ENCODE assay signal across 11 mouse cellular contexts in genomic region chr10:105332856-105333255, GRCm38 (mm10).
"Had no signal": no experiment of that assay in that cellular context is flagged by ENCODE, and none has a peak within 500 bp of the region (broad histone marks: within the 10 kb centered on the region; RNA-seq: fewer than 3 reads in every experiment).

No protein-coding gene starts in this region.

- ATAC-seq: intestine, postnatal 0 days; liver, postnatal 0 days; midbrain, embryonic 15.5 days had no signal

- DNase-seq: kidney, adult 8-10 months; kidney, postnatal 25 days; layer of hippocampus, postnatal 36 days; liver; liver, embryonic 13.5 days; liver, postnatal 0 days; lung, postnatal 14 days; thymus, adult 18-20 months; thymus, postnatal 14 days had no signal
